Mouse (Mus musculus): ENCODE results near the gene Efna4.

Gene Efna4

GRCm38 (mm10) chr3:89305551-89306325 is 32.1 kb downstream of the Efna4 start:
- DNase-seq (ENCODE audit: low spot score in 2 of 2), result no peak

DNA sequence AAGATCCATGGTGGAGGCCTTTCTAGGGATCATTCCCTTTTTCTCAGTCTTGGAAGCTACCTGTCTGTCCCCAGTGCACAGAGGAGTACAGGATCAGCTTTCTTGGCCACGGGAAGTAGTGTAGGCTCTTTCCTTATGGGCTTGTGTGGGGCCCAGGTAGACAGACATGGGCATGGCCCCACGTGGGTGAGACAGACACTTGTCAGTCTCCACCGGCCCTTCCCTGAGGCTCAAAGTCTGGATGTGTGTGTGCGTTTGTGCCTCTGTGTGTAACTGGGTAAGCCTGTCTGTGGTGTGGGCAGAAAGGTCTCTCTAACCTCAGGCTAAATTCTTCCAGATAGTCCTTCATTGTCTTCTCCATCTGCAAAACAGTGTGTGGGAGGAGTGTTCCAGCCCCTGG is 32.7 kb downstream of the Efna4 start:
- DNase-seq (ENCODE audit: low spot score in 2 of 2), result no peak

- DNase-seq (ENCODE audit: low spot score in 2 of 2), result no peak
Observed at GRCm38 (mm10) chr3:89304440-89304839, 33.4 kb downstream of the Efna4 start.

DNA sequence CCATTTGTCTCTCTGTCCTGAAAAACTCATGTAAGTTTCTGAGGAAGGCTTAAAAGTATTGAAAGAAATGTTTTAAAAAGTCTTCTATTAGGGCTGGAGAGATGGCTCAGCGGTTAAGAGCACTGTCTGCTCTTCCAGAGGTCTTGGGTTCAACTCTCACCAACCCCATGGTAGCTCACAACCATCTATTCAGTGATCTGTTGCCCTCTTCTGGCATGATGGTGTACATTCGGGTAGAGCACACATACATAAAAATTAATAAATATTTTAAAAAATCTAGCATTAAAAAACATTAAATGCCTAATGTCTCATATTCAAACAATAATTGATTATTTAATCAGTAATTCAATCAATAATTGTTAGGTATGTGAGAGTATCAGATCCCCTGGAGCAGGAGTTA is 37.3 kb downstream of the Efna4 start:
- no peak for DNase-seq (ENCODE audit: low spot score in 2 of 2)

DNA sequence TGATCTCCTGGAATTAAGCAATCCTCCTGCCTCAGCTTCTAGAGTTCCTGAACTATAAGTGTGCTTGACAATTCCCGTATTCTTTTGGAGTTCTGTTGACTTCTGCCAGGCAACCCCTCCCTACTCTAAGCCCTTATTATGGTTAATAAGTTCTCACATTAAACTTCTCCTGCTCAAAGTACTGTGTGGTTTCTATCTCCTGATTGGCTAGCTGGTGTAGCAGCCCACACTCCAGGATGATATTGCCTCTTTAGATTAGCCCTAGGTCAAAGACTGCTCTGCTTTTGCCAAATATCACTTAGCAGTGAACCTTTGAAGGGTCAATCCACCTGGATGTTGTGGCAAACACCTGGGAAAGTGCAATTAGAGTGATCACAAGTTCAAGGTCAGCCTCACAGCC is 37.8 kb downstream of the Efna4 start:
- DNase-seq (ENCODE audit: low spot score in 2 of 2), result no peak

DNA sequence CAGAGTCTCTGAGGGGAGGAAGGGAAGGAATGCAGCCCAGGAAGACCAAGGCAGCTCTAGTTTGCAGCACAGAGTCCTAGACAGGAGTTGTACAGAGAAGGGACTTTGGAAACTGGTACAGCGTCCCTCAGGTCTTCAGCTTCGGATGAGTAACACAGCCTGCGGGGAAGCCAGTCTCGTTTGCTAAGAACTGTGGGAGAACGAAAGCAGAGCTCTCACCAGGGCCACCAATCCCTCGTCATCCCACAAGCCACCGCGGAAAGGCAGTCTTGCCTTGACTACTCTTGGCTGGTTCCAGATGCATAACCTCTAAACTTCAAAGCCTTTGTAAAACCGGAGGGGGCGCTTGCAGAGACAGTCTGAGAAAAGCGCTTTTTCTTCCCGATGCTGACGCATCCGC is 38.3 kb downstream of the Efna4 start:
- no peak for DNase-seq (ENCODE audit: low spot score in 2 of 2)

DNA sequence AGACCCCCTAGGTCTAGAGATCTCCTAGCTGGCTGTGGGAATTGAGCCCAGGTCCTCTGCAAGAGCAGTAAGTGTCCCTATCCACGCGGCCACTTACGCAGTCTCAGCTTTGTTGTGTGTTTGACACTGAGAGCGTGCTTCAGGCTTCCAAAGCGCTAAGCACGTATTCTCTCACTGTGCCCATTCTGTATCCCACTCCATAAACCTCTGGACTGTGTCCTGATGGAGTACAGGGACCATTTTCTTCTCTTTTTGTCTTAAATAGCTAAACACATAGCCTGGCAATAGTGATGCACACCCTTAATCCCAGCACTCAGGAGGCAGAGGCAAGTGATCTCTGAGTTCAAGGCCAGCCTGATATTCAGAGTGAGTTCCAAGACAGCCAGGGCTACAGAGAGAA is 38.9 kb downstream of the Efna4 start:
- no peak for DNase-seq (ENCODE audit: low spot score in 2 of 2)

GRCm38 (mm10) chr3:89296761-89297396 is 40.9 kb downstream of the Efna4 start:
- DNase-seq (ENCODE audit: low spot score in 2 of 2), result no peak

DNA sequence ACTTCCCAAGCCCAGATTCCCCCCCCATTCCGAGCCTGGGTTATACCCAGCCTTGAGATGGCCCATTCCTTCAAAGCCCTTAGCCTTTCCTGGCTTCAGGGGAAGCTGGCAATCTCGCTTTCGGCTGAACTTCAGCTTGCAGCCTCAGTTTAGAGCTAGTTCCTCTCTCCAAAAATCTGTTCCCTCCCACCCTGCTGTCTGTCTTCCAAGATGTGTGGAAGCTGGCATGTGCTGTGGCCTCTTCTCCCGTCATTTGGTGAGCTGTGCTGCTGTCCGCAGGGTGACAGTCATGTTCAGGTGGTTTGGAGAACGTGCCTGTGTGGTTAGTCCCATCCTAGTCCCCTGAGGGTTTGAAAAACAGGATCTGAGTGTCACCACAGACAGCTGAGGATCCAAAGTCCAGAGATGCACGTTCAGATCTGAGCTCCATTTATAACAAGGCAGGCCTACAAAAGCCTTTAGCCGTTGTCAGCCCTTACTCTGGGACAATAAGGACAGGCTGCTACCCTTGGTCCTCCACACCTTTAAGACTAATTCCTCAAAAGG is 42.1 kb downstream of the Efna4 start:
- no peak for DNase-seq (ENCODE audit: low spot score in 2 of 2)

DNA sequence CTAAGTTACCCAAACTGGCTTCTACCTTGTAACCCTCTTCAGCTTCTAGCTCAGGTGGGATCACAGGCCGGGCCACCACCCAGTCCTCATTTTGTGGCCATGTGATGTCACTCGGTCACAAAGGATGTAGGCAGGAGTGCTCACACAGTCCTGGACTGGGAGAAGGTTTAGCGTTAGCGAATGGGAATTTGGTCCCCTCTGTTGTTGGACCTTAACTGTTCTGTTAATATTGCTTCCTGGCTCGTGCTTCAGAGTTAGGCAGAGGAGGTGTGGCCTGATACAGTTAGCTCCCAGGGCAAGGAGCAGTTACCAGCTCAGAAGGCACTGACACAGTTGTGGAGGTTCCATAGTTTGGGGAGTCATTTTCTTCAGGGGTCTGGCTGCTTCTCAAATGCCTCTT is 43.6 kb downstream of the Efna4 start:
- no peak for DNase-seq (ENCODE audit: low spot score in 2 of 2)

GRCm38 (mm10) chr3:89293247-89293918 is 44.4 kb downstream of the Efna4 start:
- DNase-seq (ENCODE audit: low spot score in 2 of 2), result no peak

GRCm38 (mm10) chr3:89292303-89292702 is 45.5 kb downstream of the Efna4 start:
- no peak for DNase-seq (ENCODE audit: low spot score in 2 of 2)

DNA sequence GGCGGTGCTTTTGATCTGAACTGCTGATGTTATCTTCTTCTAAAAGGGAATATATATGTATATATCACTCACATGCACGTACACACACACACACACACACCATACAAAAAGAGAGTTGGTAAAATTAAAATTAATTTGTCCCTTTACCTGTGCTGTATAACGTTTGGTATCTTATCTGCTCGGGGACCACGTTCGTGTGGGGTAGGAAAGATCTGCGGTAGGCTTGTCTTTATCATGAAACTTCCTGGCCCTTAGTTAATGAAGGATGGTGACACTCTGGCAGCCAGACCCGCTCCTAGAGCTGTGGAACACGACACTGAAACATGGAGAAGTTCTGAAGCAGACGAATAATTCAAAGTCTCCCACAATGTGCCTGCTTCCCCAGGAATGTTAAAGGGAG is 46.0 kb downstream of the Efna4 start:
- no peak for DNase-seq (ENCODE audit: low spot score in 2 of 2)

DNA sequence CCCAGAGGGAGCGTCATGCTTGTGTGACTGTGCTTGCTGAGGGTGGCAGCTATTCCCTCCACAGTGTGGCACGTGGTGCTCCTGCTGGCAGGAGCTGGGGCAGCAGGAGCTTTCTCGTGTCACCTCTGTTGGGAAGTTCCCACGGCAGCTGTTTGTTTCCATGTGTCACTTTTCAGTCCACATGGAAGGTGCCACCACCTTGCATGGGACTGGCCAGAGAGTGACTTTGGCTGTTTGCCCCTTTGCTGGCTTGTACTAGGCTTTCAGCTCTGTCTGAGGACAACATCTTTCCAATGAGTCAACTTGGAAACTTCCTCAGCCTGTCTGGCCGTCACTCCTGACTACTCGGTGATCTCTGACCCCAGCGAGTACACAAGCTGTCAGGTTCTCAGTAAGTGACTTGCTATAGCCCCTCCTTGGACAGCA is 49.3 kb downstream of the Efna4 start:
- DNase-seq (ENCODE audit: low spot score in 2 of 2), result no peak

GRCm38 (mm10) chr3:89287286-89287685 is 50.5 kb downstream of the Efna4 start:
- no peak for DNase-seq (ENCODE audit: low spot score in 2 of 2)

GRCm38 (mm10) chr3:89285526-89285925 is 52.3 kb downstream of the Efna4 start:
- DNase-seq (ENCODE audit: low spot score in 2 of 2), result no peak

DNA sequence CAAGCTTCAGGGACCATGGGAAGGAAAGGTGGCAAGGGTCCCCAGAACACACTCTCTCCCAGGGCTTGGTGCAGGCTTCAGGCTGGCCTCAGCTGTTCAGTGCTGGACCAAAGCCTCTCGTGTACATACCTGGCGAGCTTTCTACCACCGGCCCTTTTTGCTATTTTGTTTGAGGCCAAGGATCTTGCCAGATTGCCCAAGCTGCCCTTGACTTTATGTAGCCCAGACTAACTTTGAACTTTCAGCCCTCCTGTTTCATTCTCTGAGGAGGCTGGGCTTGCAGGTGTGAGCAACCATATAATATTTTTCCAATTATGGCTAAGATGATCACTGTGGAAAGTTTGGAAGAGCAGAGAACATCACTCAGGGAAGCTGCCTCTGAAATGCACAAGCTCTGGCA is 53.6 kb downstream of the Efna4 start:
- no peak for DNase-seq (ENCODE audit: low spot score in 2 of 2)
